Mouse (Mus musculus) E14TG2a.4 (cell line): ENCODE measurements at regions not wholly inside any gene's neighbourhood (a gene's known extent, or its start where the extent isn't known, plus 50 kb on each side); places are given as distances from the start of the nearest gene placed in this dataset.

Experiments used
- H3K27me3 ChIP-seq: 2 replicates; pipeline ENCODE4 v1.6.1; 2014; ENCODE audit warnings: low read length, control low read depth; ENCODE audit not compliant: insufficient read depth
- H3K36me3 ChIP-seq: 2 replicates; pipeline ENCODE4 v1.6.1; 2014; ENCODE audit warnings: low read length, control low read depth; ENCODE audit not compliant: insufficient read depth
- H3K4me1 ChIP-seq: replicated peaks from 2 replicates; pipeline ENCODE4 v1.6.1; 2014; ENCODE audit warnings: low read depth, low read length, control low read depth
- H3K4me3 ChIP-seq: replicated peaks from 2 replicates; pipeline ENCODE4 v1.5.1; 2014; ENCODE audit warnings: mild to moderate bottlenecking, low read length
- H3K9me3 ChIP-seq: 2 replicates; pipeline ENCODE4 v1.6.1; 2014; ENCODE audit warnings: low read length, control low read depth
- CTCF ChIP-seq: conservative IDR thresholded peaks from 2 replicates; pipeline ENCODE4 v1.5.1; 2014; ENCODE audit warnings: low read length
- NANOG ChIP-seq: IDR thresholded peaks from 2 replicates; pipeline ENCODE4 v1.6.1; 2014; ENCODE audit warnings: borderline replicate concordance, low read length, mixed read lengths
- POU5F1 ChIP-seq: IDR thresholded peaks from 2 replicates; pipeline ENCODE4 v1.6.1; 2014; ENCODE audit warnings: low read length, borderline replicate concordance

- no peaks in the 10 kb centered on the region for H3K27me3 ChIP-seq
- no peak overlapping the region for H3K4me3 ChIP-seq
- no peaks in the 10 kb centered on the region for H3K36me3 ChIP-seq
- H3K4me1 ChIP-seq = peaks cover 26% of the 10 kb centered on the region
- H3K9me3 ChIP-seq = no peaks in the 10 kb centered on the region
- no peak for TF ChIP-seq POU5F1
- no peak for TF ChIP-seq CTCF
- TF ChIP-seq NANOG = no peak
Measured at GRCm38 (mm10) chr15:86899961-86900360, 644.1 kb upstream of the Fam19a5 start.

- no peak overlapping the region for H3K4me3 ChIP-seq
- no peaks in the 10 kb centered on the region for H3K9me3 ChIP-seq
- H3K4me1 ChIP-seq = peaks cover 26% of the 10 kb centered on the region
- no peaks in the 10 kb centered on the region for H3K27me3 ChIP-seq
- no peaks in the 10 kb centered on the region for H3K36me3 ChIP-seq
- TF ChIP-seq POU5F1 (no peak), NANOG (no peak), CTCF (no peak)
Measured at GRCm38 (mm10) chr15:86903006-86903405, 641.1 kb upstream of the Fam19a5 start.

GRCm38 (mm10) chr15:86913276-86913675 lies 630.8 kb upstream of the Fam19a5 start:
- Histone ChIP-seq H3K9me3 (peaks cover 22% of the 10 kb centered on the region), H3K36me3 (no peaks in the 10 kb centered on the region), H3K4me3 (no peak overlapping the region), H3K4me1 (no peaks in the 10 kb centered on the region), H3K27me3 (no peaks in the 10 kb centered on the region)
- TF ChIP-seq POU5F1 (no peak), NANOG (no peak), CTCF (no peak)

- Histone ChIP-seq H3K9me3 (peaks cover 40% of the 10 kb centered on the region), H3K27me3 (no peaks in the 10 kb centered on the region), H3K4me1 (no peaks in the 10 kb centered on the region), H3K4me3 (no peak overlapping the region), H3K36me3 (no peaks in the 10 kb centered on the region)
- no peak for TF ChIP-seq CTCF
- TF ChIP-seq NANOG = no peak
- TF ChIP-seq POU5F1 = no peak
Measured at GRCm38 (mm10) chr15:86917891-86918290, 626.2 kb upstream of the Fam19a5 start.

- Histone ChIP-seq H3K36me3 (no peaks in the 10 kb centered on the region), H3K4me3 (no peak overlapping the region), H3K4me1 (peaks cover under 1% of the 10 kb centered on the region), H3K27me3 (no peaks in the 10 kb centered on the region), H3K9me3 (peaks cover 40% of the 10 kb centered on the region)
- TF ChIP-seq POU5F1 = no peak
- no peak for TF ChIP-seq NANOG
- no peak for TF ChIP-seq CTCF
Measured at GRCm38 (mm10) chr15:86919704-86920103, 624.4 kb upstream of the Fam19a5 start.

- peaks cover 6% of the 10 kb centered on the region for H3K4me1 ChIP-seq
- no peak overlapping the region for H3K4me3 ChIP-seq
- no peaks in the 10 kb centered on the region for H3K27me3 ChIP-seq
- peaks cover 40% of the 10 kb centered on the region for H3K9me3 ChIP-seq
- H3K36me3 ChIP-seq = no peaks in the 10 kb centered on the region
- TF ChIP-seq POU5F1 (no peak), NANOG (no peak), CTCF (no peak)
Measured at GRCm38 (mm10) chr15:86920185-86920584, 623.9 kb upstream of the Fam19a5 start.

GRCm38 (mm10) chr15:86921401-86921800 lies 622.7 kb upstream of the Fam19a5 start:
- Histone ChIP-seq H3K4me1 (peaks cover 11% of the 10 kb centered on the region), H3K27me3 (no peaks in the 10 kb centered on the region), H3K9me3 (peaks cover 37% of the 10 kb centered on the region), H3K4me3 (no peak overlapping the region), H3K36me3 (no peaks in the 10 kb centered on the region)
- no peak for TF ChIP-seq NANOG
- TF ChIP-seq POU5F1 = no peak

- Histone ChIP-seq H3K27me3 (no peaks in the 10 kb centered on the region), H3K36me3 (no peaks in the 10 kb centered on the region), H3K9me3 (0 out of 2 replicates have a peak, but pooled peaks cover under 1% of the 10 kb centered on the region), H3K4me1 (peaks cover 15% of the 10 kb centered on the region), H3K4me3 (no peak overlapping the region)
- TF ChIP-seq CTCF = no peak
- no peak for TF ChIP-seq NANOG
- no peak for TF ChIP-seq POU5F1
Measured at GRCm38 (mm10) chr15:86925081-86925749, 618.9 kb upstream of the Fam19a5 start.

- no peak for TF ChIP-seq NANOG
- TF ChIP-seq POU5F1 = no peak
- TF ChIP-seq CTCF = no peak
- H3K4me1 ChIP-seq = peaks cover 4% of the 10 kb centered on the region; the same call in 1 of the 2 replicates
- H3K9me3 ChIP-seq = no peaks in the 10 kb centered on the region
- no peaks in the 10 kb centered on the region for H3K36me3 ChIP-seq
- no peak overlapping the region for H3K4me3 ChIP-seq
- H3K27me3 ChIP-seq = no peaks in the 10 kb centered on the region
Measured at GRCm38 (mm10) chr15:86932345-86933075, 611.6 kb upstream of the Fam19a5 start.
